Mouse (Mus musculus) heart, postnatal 25 days (tissue): Measurements from ENCODE around the gene Cd7. TPM values are rescaled to one million over a fixed set of nuclear protein-coding genes. Genes with fewer than 3 reads are reported as not detected.
"Not testable (repeated sequence)": the region's sequence is repeated elsewhere in the genome, so short reads cannot be mapped to it uniquely, and the experiment has no call there.

Experiments used
- DNase-seq: peaks from one replicate; pipeline ENCODE4 v3.0.0; 2022; ENCODE audit warnings: low spot score
- intact Hi-C: fragments of 180-260 bp; cut with DNase I; formaldehyde crosslinking; loops from one replicate; pipeline ENCODE4 v1.15.1; 2025
- total RNA-seq, 2 experiments: library from RNA; stranded (reverse); gene quantifications; 2 replicates each; pipeline ENCODE4 v1.2.3; 2021

Gene Cd7
- total RNA-seq, 2 experiments from 2014 or later, result 0.28 to 0.57 TPM

- no peak for DNase-seq
- intact Hi-C loops, result no loop called here
These were observed 12.6 kb upstream of the Cd7 start for GRCm38 (mm10) chr11:121051793-121052192.

GRCm38 (mm10) chr11:121049840-121050239 lies 10.6 kb upstream of the Cd7 start:
- no peak for DNase-seq
- intact Hi-C loops, result no loop called here

GRCm38 (mm10) chr11:121047826-121048399 lies 8.7 kb upstream of the Cd7 start:
- DNase-seq, result no peak
- intact Hi-C loops, result no loop called here

- no peak for DNase-seq
- intact Hi-C loops, result no loop called here
These were observed 6.1 kb upstream of the Cd7 start for GRCm38 (mm10) chr11:121045286-121045685.

- intact Hi-C loops, result loop anchor here (5.0 kb wide), 1 partner anchor 321 kb away; the partner anchor contains the start of gene Rac3
These were observed 3.8 kb upstream of the Cd7 start for GRCm38 (mm10) chr11:121043025-121043424.

GRCm38 (mm10) chr11:121042480-121042879 lies 3.3 kb upstream of the Cd7 start:
- intact Hi-C loops, result loop anchor here (5.0 kb wide), 1 partner anchor 320 kb away; the partner anchor contains the start of gene Rac3
- DNase-seq, result no peak

More at GRCm38 (mm10) chr11:121043025-121043424, 3.8 kb upstream of the Cd7 start:
- DNase-seq, result not testable (repeated sequence)

- intact Hi-C loops, result loop anchor here (1.0 to 5.0 kb wide), 2 partner anchors 136 to 319 kb away; partner anchors contain the start of gene Rac3
- DNase-seq, result no peak
These were observed 2.4 kb upstream of the Cd7 start for GRCm38 (mm10) chr11:121041636-121042035.

GRCm38 (mm10) chr11:121041212-121041611 lies 2.0 kb upstream of the Cd7 start:
- intact Hi-C loops, result loop anchor here (1.0 to 5.0 kb wide), 2 partner anchors 136 to 319 kb away; partner anchors contain the start of gene Rac3
- peak; percentile 46 for DNase-seq

GRCm38 (mm10) chr11:121038366-121039240 lies 615 bp downstream of the Cd7 start:
- intact Hi-C loops, result no loop called here
- no peak for DNase-seq

- intact Hi-C loops, result no loop called here
- no peak for DNase-seq
These were observed 6.1 kb downstream of the Cd7 start for GRCm38 (mm10) chr11:121033118-121033517.

GRCm38 (mm10) chr11:121027259-121027658 lies 12.0 kb downstream of the Cd7 start:
- no peak for DNase-seq
- intact Hi-C loops, result no loop called here

GRCm38 (mm10) chr11:121024163-121024562 lies 15.1 kb downstream of the Cd7 start:
- DNase-seq, result no peak
- intact Hi-C loops, result no loop called here

GRCm38 (mm10) chr11:121019501-121019900 lies 19.7 kb downstream of the Cd7 start:
- intact Hi-C loops, result loop anchor here (5.0 kb wide), 1 partner anchor 183 kb away; the partner anchor contains the start of genes Hexdc and Ogfod3
- no peak for DNase-seq

GRCm38 (mm10) chr11:121017703-121018102 lies 21.5 kb downstream of the Cd7 start:
- intact Hi-C loops, result loop anchor here (5.0 kb wide), 1 partner anchor 185 kb away; the partner anchor contains the start of genes Hexdc and Ogfod3
- DNase-seq, result peak; percentile 8

- DNase-seq, result no peak
- intact Hi-C loops, result loop anchor here (5.0 kb wide), 1 partner anchor 187 kb away; the partner anchor contains the start of genes Hexdc and Ogfod3
These were observed 23.7 kb downstream of the Cd7 start for GRCm38 (mm10) chr11:121015472-121015871.

- intact Hi-C loops, result loop anchor here (5.0 kb wide), 1 partner anchor 187 kb away; the partner anchor contains the start of genes Hexdc and Ogfod3
- DNase-seq, result peak; percentile 69
These were observed 24.3 kb downstream of the Cd7 start for GRCm38 (mm10) chr11:121014896-121015300.

GRCm38 (mm10) chr11:121013656-121014055 lies 25.6 kb downstream of the Cd7 start:
- intact Hi-C loops, result no loop called here
- no peak for DNase-seq

- no peak for DNase-seq
- intact Hi-C loops, result no loop called here
These were observed 29.0 kb downstream of the Cd7 start for GRCm38 (mm10) chr11:121010044-121010755.

GRCm38 (mm10) chr11:121006184-121006583 lies 33.0 kb downstream of the Cd7 start:
- no peak for DNase-seq
- intact Hi-C loops, result no loop called here

GRCm38 (mm10) chr11:121004281-121004680 lies 34.9 kb downstream of the Cd7 start:
- intact Hi-C loops, result no loop called here
- no peak for DNase-seq
